Mouse (Mus musculus) liver, embryonic 11.5 days (tissue): Measurements from ENCODE around the gene Lats2. TPM values are rescaled to one million over a fixed set of nuclear protein-coding genes. Genes with fewer than 3 reads are reported as not detected.

ENCODE experiments used
- ATAC-seq: fragments of 200-750 bp; cut with Nextera tagmentation; replicated peaks from 2 replicates; pipeline ENCODE4 v1.8.0; 2017; ENCODE audit warnings: moderate number of reproducible peaks, mild to moderate bottlenecking, moderate TSS enrichment, moderate library complexity; ENCODE audit not compliant: low FRiP score
- DNase-seq: peaks from one replicate; pipeline ENCODE4 v3.0.0-alpha.2; 2017; ENCODE audit warnings: low spot score
- H3K27ac ChIP-seq: fragments of 300-500 bp; sonication (generic); 2 replicates; pipeline ENCODE4 v1.5.1; 2014; ENCODE audit warnings: mild to moderate bottlenecking, low read depth, low read length, control low read depth
- H3K27me3 ChIP-seq: fragments of 300-500 bp; sonication (generic); replicated peaks from 2 replicates; pipeline ENCODE4 v1.6.1; 2014; ENCODE audit warnings: low read length, mixed read lengths; ENCODE audit not compliant: control insufficient read depth, insufficient read depth
- H3K36me3 ChIP-seq: fragments of 300-500 bp; sonication (generic); 2 replicates; pipeline ENCODE4 v1.6.1; 2014; ENCODE audit warnings: mild to moderate bottlenecking, low read length, moderate library complexity, mixed read lengths; ENCODE audit not compliant: control insufficient read depth, insufficient read depth
- H3K4me1 ChIP-seq: fragments of 300-500 bp; sonication (generic); replicated peaks from 2 replicates; pipeline ENCODE4 v1.6.1; 2014; ENCODE audit warnings: low read length, mixed read lengths; ENCODE audit not compliant: control insufficient read depth, insufficient read depth
- H3K4me2 ChIP-seq: fragments of 300-500 bp; sonication (generic); 2 replicates; pipeline ENCODE4 v1.6.1; 2014; ENCODE audit warnings: mild to moderate bottlenecking, control low read depth, moderate library complexity
- H3K4me3 ChIP-seq: fragments of 300-500 bp; sonication (generic); 2 replicates; pipeline ENCODE4 v1.5.1; 2014; ENCODE audit warnings: low read depth, low read length, control low read depth
- H3K9ac ChIP-seq: fragments of 300-500 bp; sonication (generic); 2 replicates; pipeline ENCODE4 v1.6.1; 2014; ENCODE audit warnings: low read depth, low read length, control low read depth
- H3K9me3 ChIP-seq: fragments of 300-500 bp; sonication (generic); 2 replicates; pipeline ENCODE4 v1.6.1; 2016; ENCODE audit warnings: low read length, inconsistent platforms, mixed read lengths; ENCODE audit not compliant: control insufficient read depth
- WGBS: fragments of 180-500 bp; shearing (Covaris S2); extraction: QIAGEN DNeasy Blood & Tissue Kit; methylation state at CpG from one replicate; pipeline ENCODE4 v1.1.7; 2014; 5-methylcytosine and 5-hydroxymethylcytosine counted together
- polyA plus RNA-seq: library from polyadenylated mRNA; unstranded; fragments of >200 nt; fragmentation: Nextera tagmentation; extraction: Ambion mirVana; gene quantifications from 2 replicates; pipeline ENCODE4 v1.2.1, GENCODE M21; 2014

Lats2 gene
- polyA plus RNA-seq, 1 experiment from 2014 or later = 9.7 TPM

GRCm38 (mm10) chr14:57708580-57708979 is 49.6 kb downstream of the Lats2 start:
- Histone ChIP-seq H3K4me1 (peaks cover 16% of the 10 kb centered on the region), H3K9me3 (no peaks in the 10 kb centered on the region), H3K4me2 (no peak overlapping the region), H3K27ac (no peak overlapping the region), H3K4me3 (no peak overlapping the region), H3K36me3 (no peaks in the 10 kb centered on the region), H3K9ac (no peak overlapping the region), H3K27me3 (no peaks in the 10 kb centered on the region)
- DNase-seq = no peak
- ATAC-seq = no peak
- 76% methylated on average over 7 of the region's 7 CpGs for WGBS

- no peak overlapping the region for H3K27ac ChIP-seq
- H3K9me3 ChIP-seq = no peaks in the 10 kb centered on the region
- H3K4me2 ChIP-seq = no peak overlapping the region
- H3K9ac ChIP-seq = no peak overlapping the region
- H3K4me3 ChIP-seq = no peak overlapping the region
- DNase-seq (no peak), ATAC-seq (peak; percentile 48; the same call in 1 of the 2 replicates)
- peaks cover 8% of the 10 kb centered on the region for H3K4me1 ChIP-seq
- 76% methylated on average over 18 of the region's 18 CpGs for WGBS
- no peaks in the 10 kb centered on the region for H3K27me3 ChIP-seq
- H3K36me3 ChIP-seq = no peaks in the 10 kb centered on the region
These were observed 50.9 kb downstream of the Lats2 start for GRCm38 (mm10) chr14:57707100-57707893.

GRCm38 (mm10) chr14:57706760-57707099 is 51.5 kb downstream of the Lats2 start:
- Histone ChIP-seq H3K36me3 (no peaks in the 10 kb centered on the region), H3K9me3 (no peaks in the 10 kb centered on the region), H3K27ac (no peak overlapping the region), H3K4me1 (peaks cover 8% of the 10 kb centered on the region), H3K9ac (no peak overlapping the region), H3K4me2 (no peak overlapping the region), H3K27me3 (no peaks in the 10 kb centered on the region), H3K4me3 (no peak overlapping the region)
- no peak for DNase-seq
- ATAC-seq = no peak
- WGBS = 78% methylated on average over 4 of the region's 4 CpGs

GRCm38 (mm10) chr14:57705759-57706158 is 52.4 kb downstream of the Lats2 start:
- Histone ChIP-seq H3K4me2 (no peak overlapping the region), H3K4me1 (peaks cover 7% of the 10 kb centered on the region), H3K27me3 (no peaks in the 10 kb centered on the region), H3K9ac (no peak overlapping the region), H3K9me3 (no peaks in the 10 kb centered on the region), H3K4me3 (no peak overlapping the region), H3K36me3 (no peaks in the 10 kb centered on the region), H3K27ac (no peak overlapping the region)
- WGBS = 85% methylated on average over 4 of the region's 4 CpGs
- DNase-seq (no peak), ATAC-seq (no peak)

- Histone ChIP-seq H3K9ac (no peak overlapping the region), H3K4me3 (no peak overlapping the region), H3K36me3 (no peaks in the 10 kb centered on the region; the same call in 1 of the 2 replicates), H3K4me1 (peaks cover 4% of the 10 kb centered on the region), H3K27ac (no peak overlapping the region), H3K4me2 (no peak overlapping the region), H3K9me3 (no peaks in the 10 kb centered on the region), H3K27me3 (no peaks in the 10 kb centered on the region)
- 78% methylated on average over 4 of the region's 4 CpGs for WGBS
- DNase-seq (no peak), ATAC-seq (no peak)
These were observed 53.1 kb downstream of the Lats2 start for GRCm38 (mm10) chr14:57705075-57705474.

GRCm38 (mm10) chr14:57701915-57702477 is 56.2 kb downstream of the Lats2 start:
- H3K4me1 ChIP-seq = no peaks in the 10 kb centered on the region
- 75% methylated on average over 12 of the region's 12 CpGs for WGBS
- ATAC-seq (no peak), DNase-seq (no peak)
- H3K9me3 ChIP-seq = no peaks in the 10 kb centered on the region
- no peaks in the 10 kb centered on the region for H3K27me3 ChIP-seq
- H3K36me3 ChIP-seq = peaks cover 8% of the 10 kb centered on the region; the same call in 1 of the 2 replicates
- no peak overlapping the region for H3K4me2 ChIP-seq
- no peak overlapping the region for H3K4me3 ChIP-seq
- no peak overlapping the region for H3K27ac ChIP-seq
- no peak overlapping the region for H3K9ac ChIP-seq

GRCm38 (mm10) chr14:57699461-57699970 is 58.7 kb downstream of the Lats2 start:
- no peaks in the 10 kb centered on the region for H3K4me1 ChIP-seq
- no peak overlapping the region for H3K4me2 ChIP-seq
- H3K9me3 ChIP-seq = no peaks in the 10 kb centered on the region
- H3K36me3 ChIP-seq = peaks cover 17% of the 10 kb centered on the region
- H3K27me3 ChIP-seq = no peaks in the 10 kb centered on the region
- no peak for DNase-seq
- ATAC-seq = no peak
- no peak overlapping the region for H3K4me3 ChIP-seq
- H3K27ac ChIP-seq = no peak overlapping the region
- 93% methylated on average over 33 of the region's 33 CpGs for WGBS
- no peak overlapping the region for H3K9ac ChIP-seq

GRCm38 (mm10) chr14:57699016-57699415 is 59.2 kb downstream of the Lats2 start:
- no peak overlapping the region for H3K27ac ChIP-seq
- H3K4me2 ChIP-seq = no peak overlapping the region
- WGBS = 87% methylated on average over 10 of the region's 10 CpGs
- no peaks in the 10 kb centered on the region for H3K27me3 ChIP-seq
- no peak overlapping the region for H3K4me3 ChIP-seq
- H3K9me3 ChIP-seq = no peaks in the 10 kb centered on the region
- H3K36me3 ChIP-seq = peaks cover 19% of the 10 kb centered on the region
- no peaks in the 10 kb centered on the region for H3K4me1 ChIP-seq
- DNase-seq = no peak
- no peak overlapping the region for H3K9ac ChIP-seq
- no peak for ATAC-seq

- H3K27me3 ChIP-seq = no peaks in the 10 kb centered on the region
- no peak overlapping the region for H3K4me3 ChIP-seq
- ATAC-seq (no peak), DNase-seq (no peak)
- H3K4me1 ChIP-seq = no peaks in the 10 kb centered on the region
- H3K4me2 ChIP-seq = no peak overlapping the region
- no peak overlapping the region for H3K27ac ChIP-seq
- H3K36me3 ChIP-seq = peaks cover 27% of the 10 kb centered on the region
- 90% methylated on average over 15 of the region's 15 CpGs for WGBS
- H3K9me3 ChIP-seq = no peaks in the 10 kb centered on the region
- no peak overlapping the region for H3K9ac ChIP-seq
These were observed 62.1 kb downstream of the Lats2 start for GRCm38 (mm10) chr14:57696066-57696465.
